Mouse (Mus musculus): ENCODE results near the gene Serpinb5. TPM values are rescaled to one million over a fixed set of nuclear protein-coding genes. Genes with fewer than 3 reads are reported as not detected.
"Not testable (repeated sequence)": the region's sequence is repeated elsewhere in the genome, so short reads cannot be mapped to it uniquely, and the experiment has no call there.

Serpinb5 gene
- polyA plus RNA-seq, 1 experiment from 2014 or later = not detected

DNA sequence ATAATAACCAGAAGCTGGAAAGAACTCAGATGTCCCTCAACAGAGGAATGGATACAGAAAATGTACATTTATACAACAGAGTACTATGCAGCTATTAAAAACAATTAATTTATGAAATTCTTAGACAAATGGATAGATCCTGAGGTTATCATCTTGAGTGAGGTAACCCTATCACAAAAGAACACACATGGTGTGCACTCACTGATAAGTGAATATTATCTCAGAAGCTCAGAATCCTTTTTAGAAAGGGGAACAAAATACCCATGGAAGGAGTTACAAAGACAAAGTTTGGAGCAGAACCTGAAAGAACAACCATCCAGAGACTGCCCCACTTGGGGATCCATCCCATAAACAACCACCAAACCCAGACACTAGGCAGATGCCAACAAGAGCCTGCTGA lies 34.2 kb downstream of the Serpinb5 start:
- not testable (repeated sequence) for ATAC-seq (ENCODE audit: insufficient number of reproducible peaks, insufficient read depth, low FRiP score, low read depth); H3K4me2 ChIP-seq (ENCODE audit: low read length); H3K9me3 ChIP-seq (ENCODE audit: control insufficient read depth, low read length); H3K4me3 ChIP-seq (ENCODE audit: control insufficient read depth in 1 of 2, insufficient read depth in 1 of 2, low read depth in 1 of 2, low read length in 2 of 2); H3K36me3 ChIP-seq (ENCODE audit: control insufficient read depth, insufficient read depth, low read length); H3K27me3 ChIP-seq (ENCODE audit: control insufficient read depth, insufficient read depth, low read length); H3K4me1 ChIP-seq (ENCODE audit: control insufficient read depth in 2 of 2, insufficient read depth in 2 of 2, low read length in 2 of 2); H3K9ac ChIP-seq (ENCODE audit: low read length); H3K27ac ChIP-seq (replicated peaks in 1 of 2; ENCODE audit: control insufficient read depth in 1 of 2, insufficient read depth in 1 of 2, low read depth in 2 of 2, low read length in 2 of 2)

GRCm38 (mm10) chr1:106901406-106901805 lies 40.4 kb downstream of the Serpinb5 start:
- Histone ChIP-seq H3K4me2 (ENCODE audit: low read length) (no peak overlapping the region), H3K27ac (replicated peaks in 1 of 2; ENCODE audit: control insufficient read depth in 1 of 2, insufficient read depth in 1 of 2, low read depth in 2 of 2, low read length in 2 of 2) (no peak overlapping the region), H3K36me3 (ENCODE audit: control insufficient read depth, insufficient read depth, low read length) (no peaks in the 10 kb centered on the region), H3K4me1 (ENCODE audit: control insufficient read depth in 2 of 2, insufficient read depth in 2 of 2, low read length in 2 of 2) (no peaks in the 10 kb centered on the region), H3K9ac (ENCODE audit: low read length) (no peak overlapping the region), H3K9me3 (ENCODE audit: control insufficient read depth, low read length) (no peaks in the 10 kb centered on the region), H3K27me3 (ENCODE audit: control insufficient read depth, insufficient read depth, low read length) (no peaks in the 10 kb centered on the region), H3K4me3 (ENCODE audit: control insufficient read depth in 1 of 2, insufficient read depth in 1 of 2, low read depth in 1 of 2, low read length in 2 of 2) (no peak overlapping the region)
- WGBS = 33% methylated on average over 4 of the region's 4 CpGs
- no peak for ATAC-seq (ENCODE audit: insufficient number of reproducible peaks, insufficient read depth, low FRiP score, low read depth)

DNA sequence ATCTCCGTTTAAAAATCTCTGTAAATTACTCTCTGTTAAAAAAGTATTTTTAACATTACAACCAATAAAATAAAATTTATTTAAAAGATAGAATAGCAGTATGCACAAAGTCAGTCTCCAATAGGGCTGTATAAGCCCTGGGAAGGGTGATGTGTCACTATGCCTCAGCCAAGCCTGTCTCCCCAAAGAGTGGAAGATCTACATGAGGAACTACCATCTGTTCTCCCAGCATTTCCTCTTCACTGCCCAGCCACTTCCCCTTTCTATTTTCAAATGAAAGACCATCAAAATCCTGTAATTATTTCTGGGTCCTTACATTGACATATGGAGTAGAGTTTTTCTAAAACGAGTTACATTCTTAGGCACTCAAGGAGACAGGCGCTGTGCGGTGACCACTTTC lies 71.0 kb downstream of the Serpinb5 start:
- WGBS = 74% methylated on average over 4 of the region's 4 CpGs
- Histone ChIP-seq H3K27ac (replicated peaks in 1 of 2; ENCODE audit: control insufficient read depth in 1 of 2, insufficient read depth in 1 of 2, low read depth in 2 of 2, low read length in 2 of 2) (no peak overlapping the region), H3K36me3 (ENCODE audit: control insufficient read depth, insufficient read depth, low read length) (no peaks in the 10 kb centered on the region), H3K4me1 (ENCODE audit: control insufficient read depth in 2 of 2, insufficient read depth in 2 of 2, low read length in 2 of 2) (no peaks in the 10 kb centered on the region), H3K9me3 (ENCODE audit: control insufficient read depth, low read length) (no peaks in the 10 kb centered on the region), H3K27me3 (ENCODE audit: control insufficient read depth, insufficient read depth, low read length) (no peaks in the 10 kb centered on the region), H3K9ac (ENCODE audit: low read length) (no peak overlapping the region), H3K4me2 (ENCODE audit: low read length) (no peak overlapping the region), H3K4me3 (ENCODE audit: control insufficient read depth in 1 of 2, insufficient read depth in 1 of 2, low read depth in 1 of 2, low read length in 2 of 2) (no peak overlapping the region)
- ATAC-seq (ENCODE audit: insufficient number of reproducible peaks, insufficient read depth, low FRiP score, low read depth) = no peak

Other genes starting within 250 kb of the Serpinb5 start
- 5.3 and 6.2 TPM in 2 replicates for gene Bcl2, start 146.9 kb upstream of the Serpinb5 start, polyA plus RNA-seq (2014; fragmentation: Nextera tagmentation; extraction: Ambion mirVana)
- 9.8 and 11.2 TPM in 2 replicates for gene Kdsr, start 101.4 kb upstream of the Serpinb5 start, polyA plus RNA-seq (2014; fragmentation: Nextera tagmentation; extraction: Ambion mirVana)
- gene Vps4b, start 64.4 kb upstream of the Serpinb5 start, polyA plus RNA-seq (2014; fragmentation: Nextera tagmentation; extraction: Ambion mirVana) = 41.1 and 45.1 TPM in 2 replicates
- gene Serpinb12, start 73.3 kb downstream of the Serpinb5 start, polyA plus RNA-seq (2014; fragmentation: Nextera tagmentation; extraction: Ambion mirVana) = 0.12 and 0.23 TPM in 2 replicates
- gene Serpinb13, start 119.8 kb downstream of the Serpinb5 start, polyA plus RNA-seq (2014; fragmentation: Nextera tagmentation; extraction: Ambion mirVana) = not detected in 2 replicates
- gene Serpinb3a, start 191.1 kb downstream of the Serpinb5 start, polyA plus RNA-seq (2014; fragmentation: Nextera tagmentation; extraction: Ambion mirVana) = not detected in 2 replicates
- not detected in 2 replicates for gene Serpinb3d, start 222.3 kb downstream of the Serpinb5 start, polyA plus RNA-seq (2014; fragmentation: Nextera tagmentation; extraction: Ambion mirVana)